Mouse (Mus musculus): Measurements from ENCODE around the gene Luc7l2.

The Luc7l2 gene

DNA sequence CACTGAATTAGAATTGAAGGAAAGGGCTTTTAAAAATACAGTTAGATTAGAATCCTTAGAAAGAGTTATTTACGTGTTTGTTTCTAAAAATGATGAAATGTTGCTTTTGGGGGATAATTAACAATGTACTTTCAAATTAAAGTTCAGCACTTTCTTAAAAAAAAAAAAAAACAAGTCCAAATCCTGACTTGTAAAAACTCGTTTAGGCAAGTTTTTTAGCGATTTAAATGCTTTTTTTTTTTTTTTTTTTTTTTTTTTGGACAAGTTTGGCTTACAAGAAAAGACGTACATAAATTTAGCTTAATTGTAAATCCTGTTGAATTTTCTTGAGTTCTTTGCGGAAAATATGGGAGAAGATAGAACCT lies 1.5 kb downstream of the Luc7l2 start:
- no peak for DNase-seq (ENCODE audit: inconsistent age in 2 of 2, low spot score in 1 of 2)

DNA sequence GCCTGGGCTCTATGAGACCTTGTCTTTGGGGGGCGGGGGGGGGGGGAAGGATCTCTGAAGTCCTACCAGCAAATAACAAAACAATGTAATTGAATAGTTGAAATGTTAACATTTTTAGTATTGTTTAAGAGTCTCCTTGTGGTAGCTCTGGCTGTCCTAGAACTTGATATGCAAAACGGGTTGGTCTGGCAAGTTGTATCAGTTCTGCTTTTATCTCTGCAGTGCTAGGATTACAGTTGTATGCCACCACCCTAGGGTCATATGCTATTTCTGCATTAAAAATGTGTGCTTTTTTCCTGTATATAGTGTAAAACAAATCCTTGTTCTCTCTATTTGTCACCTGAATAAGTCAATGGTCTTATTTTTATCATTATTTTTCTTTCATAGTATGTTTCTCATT lies 25.0 kb downstream of the Luc7l2 start:
- DNase-seq (ENCODE audit: inconsistent age in 2 of 2, low spot score in 1 of 2), result no peak

DNA sequence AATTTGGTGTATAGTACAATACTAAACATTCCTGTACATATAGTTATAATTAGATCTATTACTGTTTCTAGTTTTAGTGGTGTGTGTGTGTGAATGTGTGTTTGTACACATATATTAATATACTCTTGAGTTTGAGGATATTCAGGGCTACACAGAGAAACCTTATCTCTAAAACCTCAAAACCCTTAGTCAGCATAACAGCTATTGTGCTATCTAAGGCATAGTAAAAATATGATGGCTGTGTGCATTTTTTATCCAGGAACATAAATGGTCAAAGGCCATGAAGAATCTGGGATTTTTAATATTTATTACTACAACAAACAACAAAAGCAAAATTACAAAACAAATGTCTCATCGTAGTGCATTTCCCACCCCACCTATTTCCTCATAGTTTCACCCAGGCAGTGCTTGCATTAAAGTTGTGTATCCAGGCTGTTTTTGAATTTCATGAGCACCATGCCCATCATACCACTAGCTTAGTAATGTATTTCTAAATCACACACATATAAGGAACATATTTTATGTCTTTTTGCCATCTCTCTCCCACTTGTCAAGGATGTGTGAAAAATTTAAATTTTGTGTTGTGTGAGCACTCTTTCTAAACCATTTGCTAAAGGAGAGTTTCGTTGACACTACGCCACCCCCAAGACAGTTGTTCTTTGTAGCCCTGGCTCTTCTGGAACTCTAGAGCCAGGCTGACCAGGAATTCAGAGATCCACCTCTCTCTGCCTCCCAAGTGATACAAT lies 29.2 kb downstream of the Luc7l2 start:
- no peak for DNase-seq (ENCODE audit: inconsistent age in 2 of 2, low spot score in 1 of 2)

DNA sequence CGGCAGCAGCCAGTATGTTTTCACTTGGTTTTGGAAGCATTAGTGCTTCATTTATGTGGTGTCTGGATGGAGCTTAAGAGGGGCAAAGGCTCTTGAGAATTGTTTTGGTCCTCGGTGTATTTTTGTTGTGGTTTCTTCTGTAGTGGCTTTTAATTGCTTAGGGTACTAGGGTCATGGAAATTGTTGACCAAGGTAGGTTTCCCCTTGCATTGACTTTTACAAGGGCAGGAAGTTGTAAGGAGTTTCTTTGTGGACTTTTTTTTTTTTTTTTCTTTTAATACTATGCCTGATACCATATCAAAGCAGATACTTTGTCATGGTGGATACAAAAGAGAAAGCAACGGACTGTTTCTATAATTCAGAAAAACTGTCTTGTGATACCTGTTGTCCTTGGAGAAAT lies 30.6 kb downstream of the Luc7l2 start:
- DNase-seq (ENCODE audit: inconsistent age in 2 of 2, low spot score in 1 of 2), result no peak

DNA sequence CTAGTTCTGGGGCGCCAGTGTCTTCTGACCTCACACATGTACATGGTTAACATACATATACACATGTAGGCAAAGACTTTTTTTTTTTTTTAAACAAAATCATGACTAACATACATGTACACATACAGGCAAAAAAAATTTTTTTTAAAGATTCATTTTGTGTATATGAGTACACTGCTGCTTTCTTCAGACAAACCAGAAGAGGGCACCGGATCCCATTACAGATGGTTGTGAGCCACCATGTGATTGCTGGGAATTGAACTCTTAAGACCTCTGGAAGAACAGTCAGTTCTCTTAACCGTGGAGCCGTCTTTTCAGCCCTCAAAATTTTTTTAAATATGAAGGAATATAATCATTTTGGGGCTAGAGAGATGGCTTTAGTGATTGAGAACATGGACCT lies 46.3 kb downstream of the Luc7l2 start:
- no peak for DNase-seq (ENCODE audit: inconsistent age in 2 of 2, low spot score in 1 of 2)

DNA sequence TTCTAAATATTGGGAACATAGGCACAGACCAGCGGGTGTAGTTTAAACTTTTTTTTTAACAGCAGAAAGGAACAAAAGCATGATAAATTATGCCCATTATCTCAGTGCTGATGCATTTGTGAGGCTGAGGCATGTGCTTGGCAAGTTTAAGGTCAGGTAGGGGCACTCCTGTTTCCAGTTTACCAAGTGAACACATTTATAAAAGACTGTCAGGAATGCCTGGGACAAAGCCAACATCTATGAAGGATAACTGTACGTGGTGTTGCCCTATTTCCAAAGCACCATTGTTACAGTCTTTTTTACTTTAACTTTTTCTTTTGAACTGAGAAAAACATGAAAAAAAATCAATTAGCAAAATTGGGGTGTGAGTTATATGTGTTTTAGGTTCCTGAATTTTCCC lies 58.8 kb downstream of the Luc7l2 start:
- DNase-seq (ENCODE audit: inconsistent age in 2 of 2, low spot score in 1 of 2), result peak in 1 of 2 experiments; percentile 57

DNA sequence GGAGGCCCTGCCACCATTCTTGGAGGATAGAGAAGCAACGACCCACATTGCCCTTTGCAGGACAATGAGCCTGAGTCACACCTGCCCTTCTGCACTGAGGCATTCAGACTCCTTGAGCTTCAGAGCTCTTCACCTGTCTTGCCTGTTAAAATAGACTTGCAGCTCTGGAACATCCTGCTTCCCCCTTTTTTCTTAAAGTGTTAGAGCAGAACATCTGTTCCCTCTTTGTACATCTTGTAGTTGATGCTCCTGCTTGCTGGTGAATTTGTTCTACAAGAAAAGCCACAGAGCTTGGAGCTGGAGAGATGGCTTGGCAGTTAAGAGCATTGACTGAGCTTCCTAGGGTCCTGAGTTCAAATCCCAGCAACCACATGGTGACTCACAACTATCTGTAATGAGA lies 71.3 kb downstream of the Luc7l2 start:
- DNase-seq (ENCODE audit: inconsistent age in 2 of 2, low spot score in 1 of 2), result no peak

DNA sequence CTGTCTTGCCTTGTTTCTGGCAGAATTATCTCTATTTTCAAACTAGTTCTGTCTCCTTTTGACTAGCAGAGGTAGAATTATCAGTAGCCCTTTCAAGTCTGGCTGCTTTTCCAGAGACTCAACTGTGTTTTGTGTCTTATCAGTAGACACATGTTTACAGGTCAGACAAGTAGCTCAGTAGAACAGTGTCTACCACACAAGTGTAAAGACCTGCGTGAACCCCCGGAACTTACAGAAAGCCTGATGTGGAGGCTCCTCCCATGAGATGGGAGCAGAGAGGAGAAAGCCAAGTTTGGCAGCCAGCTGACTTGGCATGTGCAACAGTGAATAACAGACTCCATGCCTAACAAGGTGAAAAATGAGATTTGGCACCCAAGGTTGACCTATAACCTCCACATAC lies 72.3 kb downstream of the Luc7l2 start:
- DNase-seq (ENCODE audit: inconsistent age in 2 of 2, low spot score in 1 of 2), result no peak

DNA sequence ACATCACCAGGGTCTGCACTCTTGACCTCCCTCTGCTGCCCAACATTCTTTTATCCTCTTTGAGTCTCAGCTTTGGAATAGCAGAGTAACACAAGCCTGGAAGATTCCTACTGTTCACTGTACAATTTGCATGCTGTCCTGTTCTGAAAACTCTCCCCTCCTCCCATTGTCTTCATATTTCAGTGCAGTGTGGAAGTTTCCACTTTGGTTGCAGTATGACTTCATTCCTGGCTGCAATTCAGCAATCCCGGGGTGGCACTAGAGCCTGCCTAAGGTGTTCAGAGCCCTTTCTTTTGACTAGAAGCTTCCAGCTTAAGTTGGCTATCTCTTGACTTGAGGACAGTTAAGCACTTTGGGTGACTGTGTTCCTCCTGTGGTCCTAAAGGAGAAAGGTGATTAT lies 73.3 kb downstream of the Luc7l2 start:
- DNase-seq (ENCODE audit: inconsistent age in 2 of 2, low spot score in 1 of 2), result peak; percentile 52 to 73

DNA sequence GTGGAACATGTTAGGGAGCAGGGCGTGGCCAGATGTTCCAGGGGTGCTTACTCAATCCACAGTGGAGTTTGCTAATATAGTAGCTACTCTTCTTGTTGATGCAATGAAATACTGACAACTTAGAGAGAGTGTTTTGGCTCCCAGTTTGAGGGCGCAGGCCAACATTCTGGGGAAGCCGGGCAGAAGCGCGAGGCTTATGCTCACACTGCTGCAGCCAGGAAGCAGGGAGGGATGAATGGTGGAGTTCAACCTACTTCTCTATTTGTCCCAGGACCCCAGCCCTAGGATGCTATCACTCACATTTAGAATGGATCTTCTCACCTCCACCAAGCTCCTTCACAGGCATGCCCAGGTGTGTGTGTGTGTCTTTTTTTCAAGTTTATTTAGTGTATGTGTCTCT lies 75.0 kb downstream of the Luc7l2 start:
- DNase-seq (ENCODE audit: inconsistent age in 2 of 2, low spot score in 1 of 2), result no peak

DNA sequence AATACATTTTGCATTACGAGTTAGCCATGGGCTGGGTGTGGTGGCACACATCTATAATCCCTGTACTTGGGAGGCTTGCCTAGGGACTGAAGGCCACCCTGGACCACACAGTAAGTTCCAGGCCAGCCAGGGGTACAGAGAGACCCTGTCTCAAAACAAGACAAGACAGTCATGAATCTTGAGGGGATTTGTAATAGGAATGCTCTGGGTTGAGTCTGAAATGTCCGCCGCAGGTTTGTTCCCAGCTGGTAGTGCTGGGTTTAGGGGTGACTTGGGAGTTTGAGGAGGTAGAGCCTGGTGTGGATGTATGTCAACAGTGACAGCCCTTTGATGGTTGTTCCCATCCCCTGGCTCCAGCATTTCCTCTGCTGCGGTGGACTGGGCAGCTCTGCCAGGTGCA lies 75.9 kb downstream of the Luc7l2 start:
- no peak for DNase-seq (ENCODE audit: inconsistent age in 2 of 2, low spot score in 1 of 2)

DNA sequence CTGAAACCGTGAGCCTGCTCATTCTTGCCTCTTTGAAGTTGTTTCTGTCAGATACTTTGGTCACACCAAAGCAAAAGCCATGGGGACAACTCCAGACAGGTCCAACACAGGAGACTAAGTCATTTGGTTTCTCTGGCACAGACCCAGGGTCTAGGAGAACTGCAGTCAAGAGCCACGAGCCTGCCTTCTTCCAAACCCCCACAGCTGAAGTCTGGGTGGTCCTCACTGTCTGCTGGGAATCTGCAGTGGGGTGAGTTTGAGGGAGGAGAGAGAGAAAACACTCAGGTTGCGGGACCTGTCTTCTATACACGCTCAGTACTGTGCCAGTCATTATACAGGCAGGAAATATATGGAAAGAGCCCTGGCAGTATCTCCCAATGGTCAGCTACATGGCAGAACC lies 76.4 kb downstream of the Luc7l2 start:
- DNase-seq (ENCODE audit: inconsistent age in 2 of 2, low spot score in 1 of 2), result no peak

DNA sequence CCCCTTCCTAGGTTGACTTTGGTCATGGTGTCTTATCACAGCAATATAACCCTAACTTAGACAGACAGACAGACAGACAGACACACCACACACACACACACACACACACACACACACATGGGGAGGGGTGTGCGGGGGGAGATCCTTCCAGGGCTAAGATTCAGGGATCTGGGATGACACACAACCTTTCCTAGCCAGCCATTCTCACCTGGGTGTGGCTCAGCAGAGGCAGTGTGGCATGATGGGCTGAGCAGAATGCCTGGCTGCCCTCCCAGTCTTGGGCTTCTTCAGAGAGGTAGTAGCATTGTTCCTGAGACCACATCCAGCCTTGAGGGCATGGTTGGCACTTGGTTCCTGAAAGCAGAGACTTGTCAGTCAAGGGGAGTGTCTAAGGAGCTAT lies 78.4 kb downstream of the Luc7l2 start:
- DNase-seq (ENCODE audit: inconsistent age in 2 of 2, low spot score in 1 of 2), result no peak

DNA sequence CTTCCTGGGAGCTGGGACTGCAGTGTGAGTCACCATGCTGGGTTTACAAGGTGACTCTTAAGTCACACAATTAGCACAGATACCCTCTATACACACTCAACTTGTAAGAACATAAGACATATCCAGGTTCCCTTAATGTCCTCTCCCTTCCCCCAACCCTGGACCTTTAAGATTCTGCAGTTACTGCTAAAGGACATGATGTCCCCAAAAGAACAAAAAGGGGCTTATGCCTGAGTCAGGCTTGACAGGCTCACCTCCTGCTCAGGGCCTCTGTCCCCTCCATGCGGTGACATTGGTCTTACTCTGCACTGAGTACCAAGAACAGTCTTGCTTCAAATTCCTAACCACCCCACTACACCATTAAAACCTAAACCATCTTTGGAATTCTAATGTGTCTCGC lies 81.7 kb downstream of the Luc7l2 start:
- DNase-seq (ENCODE audit: inconsistent age in 2 of 2, low spot score in 1 of 2), result no peak

DNA sequence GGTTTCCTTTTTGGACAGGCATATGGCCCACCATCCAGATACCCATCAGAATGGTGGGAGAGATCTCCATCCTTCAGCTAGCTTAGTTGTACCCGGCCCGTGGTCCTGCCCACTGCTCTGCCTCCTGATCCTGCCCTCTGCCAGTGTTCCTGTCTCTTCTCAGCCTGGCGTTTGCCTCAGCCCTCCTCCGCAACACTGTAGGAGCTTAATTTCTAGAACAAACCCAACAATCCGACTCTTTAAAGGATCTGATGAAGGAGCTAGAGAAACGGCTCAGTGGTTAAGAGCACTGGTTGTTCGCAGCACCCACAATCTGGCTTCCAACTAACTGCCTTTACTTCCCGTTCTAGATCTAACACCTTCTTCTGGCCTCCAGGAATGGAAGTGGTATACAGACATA lies 83.3 kb downstream of the Luc7l2 start:
- no peak for DNase-seq (ENCODE audit: inconsistent age in 2 of 2, low spot score in 1 of 2)

DNA sequence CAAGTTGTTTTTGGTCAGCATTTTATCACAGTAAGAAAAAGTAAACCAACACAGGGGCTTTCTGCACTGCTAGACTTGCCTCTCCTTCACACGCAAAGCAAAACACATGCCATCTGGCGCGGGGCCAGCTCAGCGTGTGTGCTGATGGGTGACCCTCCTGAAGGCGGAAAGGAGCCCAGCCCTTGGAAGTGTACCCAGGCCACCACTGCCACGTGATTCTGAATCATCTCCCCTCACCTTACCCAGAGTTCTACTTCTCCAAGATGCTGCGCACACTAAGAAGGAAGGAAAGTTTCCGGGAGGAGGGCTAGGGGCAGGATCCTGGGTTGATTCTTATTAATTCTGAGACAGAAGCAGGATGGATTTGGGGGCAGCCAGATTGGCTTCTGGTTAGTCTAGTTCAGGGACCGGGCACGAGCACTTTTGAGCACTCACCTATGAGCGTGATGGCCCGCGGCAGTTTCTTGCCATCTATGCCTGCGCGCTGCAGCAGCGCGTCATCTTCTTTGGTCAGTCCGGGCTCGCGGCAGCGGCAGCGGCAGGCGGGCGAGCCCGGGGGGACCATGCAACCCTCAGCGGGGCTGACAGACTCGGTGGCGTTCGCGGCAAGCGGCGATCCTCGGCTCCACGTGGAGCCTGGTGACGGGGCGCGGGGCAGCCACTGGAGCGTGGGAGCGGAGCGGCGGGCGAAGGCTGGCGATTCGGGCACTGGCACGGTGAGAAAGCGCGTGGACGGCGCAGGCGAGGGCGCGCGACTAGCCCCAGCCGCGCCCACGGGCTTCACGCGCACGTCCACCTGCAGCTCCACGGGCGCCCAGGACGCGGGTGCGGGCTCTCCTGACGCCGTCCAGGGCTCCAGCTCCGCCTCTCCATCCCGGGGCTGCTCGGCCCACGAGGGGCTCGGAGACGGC lies 85.1 kb downstream of the Luc7l2 start:
- DNase-seq (ENCODE audit: inconsistent age in 2 of 2, low spot score in 1 of 2), result peak; percentile 48 to 78

DNA sequence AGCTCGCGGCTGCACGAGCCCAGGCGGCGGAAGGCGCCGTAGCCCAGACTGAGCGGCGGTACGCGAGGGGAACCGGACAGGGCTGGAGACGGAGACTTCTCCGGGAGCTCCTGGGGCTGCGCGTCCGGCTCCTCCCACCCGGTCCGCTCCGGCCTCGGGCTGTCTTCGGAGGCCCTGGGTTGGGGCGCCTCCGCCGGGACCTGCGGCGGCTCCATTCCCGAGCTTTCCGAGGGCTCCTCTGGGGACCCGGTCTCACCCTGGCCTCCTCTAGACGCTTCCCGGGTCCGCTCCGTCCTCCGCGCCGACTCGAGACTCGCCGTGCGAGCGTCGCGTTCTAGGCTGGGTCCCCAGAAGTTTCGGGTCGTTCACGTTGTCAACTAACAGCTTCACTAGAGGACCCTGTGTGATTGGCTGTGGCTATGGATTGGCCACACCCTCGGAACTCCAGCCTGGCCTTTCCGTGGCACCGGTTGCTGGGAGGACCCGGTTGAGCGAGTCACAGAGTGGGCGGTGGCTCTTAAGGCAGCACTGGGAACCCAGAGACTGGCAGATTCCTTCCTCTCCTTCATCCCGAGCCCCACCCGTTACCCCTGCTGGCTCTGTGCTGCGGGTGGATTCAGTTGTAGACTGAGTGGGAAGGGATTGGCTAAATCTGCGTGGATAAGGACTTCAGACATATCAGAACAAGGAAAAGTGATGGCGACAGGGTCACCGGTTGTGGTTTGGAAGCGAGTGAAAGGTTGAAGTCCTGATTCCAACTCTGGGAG lies 85.9 kb downstream of the Luc7l2 start, which contains the start of gene Klrg2:
TSS of gene Klrg2 (minus strand) at position 391 of the 767 bp plus-strand sequence.
- DNase-seq (ENCODE audit: inconsistent age in 2 of 2, low spot score in 1 of 2), result peak; percentile 89 to 91

DNA sequence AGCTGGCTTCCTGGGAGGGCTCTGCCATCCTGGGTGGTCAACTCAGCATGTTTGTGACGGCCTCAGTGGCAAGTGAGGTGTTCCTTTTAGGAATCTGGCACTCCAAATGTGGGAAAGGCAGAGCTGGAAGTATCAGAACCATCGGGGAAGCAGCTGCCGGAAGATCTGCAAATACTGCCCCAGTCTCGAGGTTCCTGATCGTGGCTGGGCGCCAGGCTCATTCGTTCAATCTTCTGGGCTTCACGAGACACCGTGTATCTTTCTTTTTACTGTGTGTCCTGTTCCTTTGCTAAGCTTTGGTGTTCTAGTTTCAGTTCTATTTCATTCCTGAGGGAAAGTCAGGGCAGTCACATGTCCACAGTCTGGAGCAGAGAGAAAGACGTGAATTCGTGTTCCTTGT lies 89.3 kb downstream of the Luc7l2 start:
- no peak for DNase-seq (ENCODE audit: inconsistent age in 2 of 2, low spot score in 1 of 2)

DNA sequence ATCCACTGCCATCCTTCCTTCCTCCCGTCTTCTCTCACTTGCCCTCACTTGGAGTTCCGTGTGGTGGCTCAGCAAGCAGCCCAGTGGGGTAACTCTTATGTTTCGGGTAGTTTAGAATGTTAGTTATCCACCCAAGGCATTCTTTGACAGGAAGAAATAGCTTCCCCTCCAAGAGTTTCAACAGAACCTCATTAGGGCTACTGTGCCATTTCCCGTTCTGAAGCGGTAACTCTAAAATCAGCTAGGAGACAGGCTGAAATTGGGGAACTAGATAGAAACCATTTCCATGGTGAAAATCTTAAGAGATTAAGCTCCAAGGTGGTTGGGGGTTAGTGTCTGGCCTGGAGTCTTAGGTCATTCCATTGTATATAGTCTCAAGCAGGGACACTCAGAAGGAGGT lies 90.1 kb downstream of the Luc7l2 start:
- DNase-seq (ENCODE audit: inconsistent age in 2 of 2, low spot score in 1 of 2), result no peak

DNA sequence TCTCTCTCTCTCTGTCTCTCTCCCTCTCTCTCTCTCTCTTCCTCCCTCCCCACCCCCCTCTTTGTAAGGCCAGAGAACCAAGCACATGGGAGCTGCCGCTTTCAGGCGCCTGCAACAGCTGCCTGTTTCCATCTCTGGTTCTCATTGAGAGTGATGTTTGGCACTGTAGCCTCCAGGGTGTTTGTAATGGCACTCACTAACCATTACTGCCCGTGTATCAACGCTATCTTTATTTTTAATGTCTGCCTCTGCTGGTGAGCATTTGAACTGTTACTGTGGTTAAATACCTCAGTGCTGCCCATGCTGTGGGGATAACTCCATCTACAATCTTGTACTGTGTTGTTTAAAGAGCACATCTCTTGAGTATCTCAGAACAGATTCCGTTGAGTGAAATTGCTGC lies 90.5 kb downstream of the Luc7l2 start:
- DNase-seq (ENCODE audit: inconsistent age in 2 of 2, low spot score in 1 of 2), result no peak

DNA sequence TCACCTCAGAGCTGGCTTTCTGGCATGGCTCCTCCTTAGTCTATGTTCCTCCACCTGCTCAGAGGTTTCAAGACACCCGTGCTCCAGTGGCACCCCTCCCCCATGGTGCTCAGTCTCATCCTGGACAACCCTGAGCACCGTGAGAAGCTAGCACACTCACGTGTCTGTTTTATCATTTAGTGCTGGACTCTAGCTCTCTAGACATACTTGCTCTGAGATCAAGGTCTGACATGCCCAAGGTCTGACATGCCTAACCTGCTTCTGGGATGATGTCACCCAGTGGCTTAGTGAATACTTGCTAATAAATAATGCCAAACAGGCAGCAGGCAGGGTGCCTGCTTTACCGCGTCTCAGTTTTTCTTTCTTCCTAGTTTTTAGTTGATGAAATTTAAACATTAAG lies 91.5 kb downstream of the Luc7l2 start:
- peak; percentile 76 to 85 for DNase-seq (ENCODE audit: inconsistent age in 2 of 2, low spot score in 1 of 2)

DNA sequence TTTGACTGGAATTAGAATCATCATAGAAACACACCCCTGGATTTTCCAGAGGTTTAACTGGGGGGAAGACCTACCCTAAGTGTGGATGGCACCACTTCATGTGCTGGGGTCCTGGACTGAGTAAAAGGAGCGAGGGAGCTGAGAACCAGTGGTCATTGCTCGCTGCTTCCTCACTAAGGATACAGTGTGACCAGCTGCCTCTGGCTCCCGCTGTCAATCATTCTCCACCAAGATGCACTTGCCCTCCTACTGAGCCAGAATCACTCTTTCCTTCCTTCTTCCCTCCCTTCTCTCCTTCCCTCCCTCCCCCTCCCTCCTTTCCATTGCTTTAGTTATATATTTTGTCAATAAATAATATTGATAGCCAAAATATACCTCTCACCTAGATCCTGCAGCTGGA lies 91.9 kb downstream of the Luc7l2 start:
- no peak for DNase-seq (ENCODE audit: inconsistent age in 2 of 2, low spot score in 1 of 2)
